Mouse (Mus musculus): Measurements from ENCODE around the gene Cela3a.
A peak's percentile ranks its signal among the peaks of the same experiment; 100 is the strongest.
"Not testable (repeated sequence)": the region's sequence is repeated elsewhere in the genome, so short reads cannot be mapped to it uniquely, and the experiment has no call there.

Cela3a gene

DNA sequence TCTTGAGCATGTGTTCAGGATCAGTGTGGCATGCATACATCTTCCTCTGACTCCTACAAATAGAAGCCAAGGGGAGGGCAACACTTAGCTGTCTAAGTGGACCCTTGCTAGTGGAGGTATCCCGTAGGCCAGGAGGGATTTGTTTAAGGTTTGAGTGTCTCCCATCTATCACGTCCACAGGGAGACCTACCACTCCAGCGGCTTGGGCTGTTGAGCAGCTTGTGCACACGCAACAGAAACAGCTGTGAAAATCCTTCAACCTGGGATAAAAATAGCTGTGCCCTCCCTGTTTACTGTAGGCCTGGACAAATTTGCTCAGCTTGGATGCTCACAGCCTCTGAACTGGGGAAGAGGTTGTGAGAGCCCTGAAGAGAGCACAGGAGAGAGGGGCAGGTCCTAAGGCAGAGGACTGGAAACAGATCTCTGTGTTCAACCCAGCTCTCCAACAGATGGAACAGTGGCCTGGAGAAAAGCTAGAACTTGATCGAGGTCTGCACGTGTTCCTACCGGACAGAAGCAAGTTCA, 2.7 kb upstream of the Cela3a start:
- DNase-seq = not testable (repeated sequence)

DNA sequence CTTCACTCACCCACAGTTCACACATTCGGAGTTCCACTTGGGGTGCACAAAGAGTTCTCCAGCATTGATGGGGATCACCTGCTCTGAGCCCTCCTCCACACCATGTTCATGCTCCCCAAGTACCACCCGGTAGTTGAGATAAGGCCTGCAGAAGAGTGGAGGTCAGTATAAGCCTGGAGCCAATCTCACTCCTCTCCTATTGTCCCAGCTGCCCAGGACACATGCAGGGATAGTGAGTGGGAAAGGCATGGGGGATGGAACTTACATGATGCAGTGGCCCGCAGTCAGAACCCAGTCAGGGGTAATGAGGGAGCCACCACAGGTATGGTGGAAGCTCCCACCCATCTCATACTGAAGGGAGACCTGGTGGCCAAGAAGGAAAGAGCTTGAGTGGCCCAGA, 4.0 kb downstream of the Cela3a start:
- DNase-seq = no peak

DNA sequence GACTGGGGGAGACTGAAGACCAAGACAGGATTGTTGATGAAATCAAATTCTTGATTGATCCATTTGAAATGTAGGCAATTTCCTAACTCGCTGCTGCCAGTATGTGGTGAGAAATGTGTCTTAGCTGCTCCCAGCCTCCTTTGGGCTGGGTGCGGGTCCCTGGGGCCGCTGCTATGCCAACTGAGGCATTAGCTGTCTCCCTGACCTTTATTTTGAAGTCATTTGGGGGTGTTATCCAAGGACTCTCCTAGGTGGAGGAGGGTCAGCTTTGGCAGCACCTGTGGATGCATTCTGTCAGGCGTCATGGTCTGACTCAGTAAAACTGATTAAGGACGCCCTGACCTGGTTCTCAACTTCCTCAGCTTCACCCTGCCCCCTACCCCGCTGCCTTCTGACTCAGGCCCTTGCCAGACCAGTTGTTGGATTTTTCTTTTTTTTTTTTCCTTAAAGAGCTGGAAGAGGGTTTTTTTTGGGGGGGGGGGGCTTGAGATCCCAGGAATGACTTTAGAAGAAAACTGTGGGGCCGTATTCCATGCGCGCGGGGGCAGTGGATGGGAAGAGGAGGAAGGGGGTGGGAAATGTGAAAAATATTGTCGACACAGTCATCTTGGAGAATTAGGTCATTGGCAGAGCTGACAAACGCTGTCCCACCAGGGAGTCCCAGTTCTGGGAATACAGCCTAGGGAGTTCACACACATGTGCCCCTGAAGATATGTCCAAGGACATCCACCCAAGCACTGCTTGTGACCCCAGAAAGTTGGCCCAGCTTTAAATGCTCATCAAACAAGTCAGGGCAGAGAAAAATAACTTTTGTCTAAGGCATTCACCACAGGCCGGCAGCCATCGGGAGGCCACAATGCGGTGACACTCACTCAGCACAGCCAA, 12.7 kb downstream of the Cela3a start:
- peak; percentile 63 for DNase-seq

DNA sequence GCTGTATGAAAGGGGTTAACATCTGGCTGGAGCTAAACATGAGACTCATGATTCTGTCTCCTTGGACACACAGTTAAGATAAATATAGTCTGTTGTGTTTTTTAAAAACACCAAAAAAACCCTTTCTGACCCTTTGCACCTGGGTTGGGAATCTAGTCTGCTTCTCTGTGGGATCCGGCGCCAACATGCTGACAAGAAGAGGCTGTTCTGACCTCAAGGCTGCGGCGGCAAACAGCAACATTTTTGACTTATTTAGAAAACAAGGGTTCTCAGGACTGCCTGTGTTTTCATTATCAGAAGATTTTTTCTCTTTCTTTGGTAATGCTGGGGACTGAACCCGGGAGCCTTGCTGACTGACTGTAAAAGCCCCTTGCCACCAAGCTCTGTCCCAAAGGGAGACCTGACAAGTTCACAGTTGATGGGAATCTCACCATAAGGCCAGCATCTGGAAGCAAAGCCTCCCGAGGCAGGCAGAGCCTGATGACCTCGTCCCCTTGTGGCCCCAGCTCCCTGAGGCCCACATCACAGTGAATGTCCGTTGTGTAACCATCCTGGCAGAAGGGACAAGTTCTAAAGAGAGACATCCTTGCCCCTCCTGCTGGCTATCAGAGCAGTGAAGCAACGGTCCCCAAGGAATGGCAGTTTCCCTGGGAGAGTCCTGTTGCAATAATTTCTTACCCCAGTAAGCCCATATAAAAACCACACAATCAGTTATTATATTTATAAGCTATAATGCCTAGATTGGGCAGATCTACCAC, 16.0 kb downstream of the Cela3a start:
- DNase-seq = no peak

DNA sequence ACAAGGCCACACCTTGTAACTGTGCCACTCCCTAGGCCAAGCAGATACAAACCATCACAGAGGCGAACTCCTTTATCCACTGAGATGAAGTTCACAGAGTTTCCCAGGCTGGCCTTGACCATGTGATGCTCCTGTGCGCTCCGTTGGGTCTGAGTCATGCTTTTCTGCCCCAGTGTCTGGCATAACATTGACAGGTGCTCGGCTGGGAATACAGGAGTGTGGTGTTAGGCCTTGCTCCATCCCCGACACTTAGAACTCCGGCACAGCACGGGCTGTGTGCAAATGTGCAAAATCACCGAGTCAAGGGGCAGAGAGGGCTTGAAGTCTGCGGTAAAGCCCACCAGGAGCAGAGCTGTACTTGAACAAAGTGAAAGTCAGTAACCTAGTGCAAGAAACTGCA, 16.7 kb downstream of the Cela3a start:
- DNase-seq = no peak

DNA sequence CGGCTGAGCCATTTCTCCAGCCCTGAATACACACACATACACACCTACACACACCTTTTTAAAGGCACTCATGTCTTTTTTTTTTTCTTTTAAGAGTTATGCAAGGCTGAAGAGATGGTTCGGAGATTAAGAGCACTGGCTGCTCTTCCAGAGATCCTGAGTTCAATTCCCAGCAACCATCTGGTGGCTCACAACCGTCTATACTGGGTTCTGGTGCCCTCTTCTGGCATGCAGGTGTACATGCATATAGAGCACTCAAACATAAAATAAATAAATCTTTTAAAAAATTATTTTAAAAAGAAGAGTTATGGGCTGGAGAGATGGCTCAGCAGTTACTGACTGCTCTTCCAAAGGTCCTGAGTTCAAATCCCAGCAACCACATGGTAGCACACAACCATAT, 18.3 kb downstream of the Cela3a start:
- no peak for DNase-seq

DNA sequence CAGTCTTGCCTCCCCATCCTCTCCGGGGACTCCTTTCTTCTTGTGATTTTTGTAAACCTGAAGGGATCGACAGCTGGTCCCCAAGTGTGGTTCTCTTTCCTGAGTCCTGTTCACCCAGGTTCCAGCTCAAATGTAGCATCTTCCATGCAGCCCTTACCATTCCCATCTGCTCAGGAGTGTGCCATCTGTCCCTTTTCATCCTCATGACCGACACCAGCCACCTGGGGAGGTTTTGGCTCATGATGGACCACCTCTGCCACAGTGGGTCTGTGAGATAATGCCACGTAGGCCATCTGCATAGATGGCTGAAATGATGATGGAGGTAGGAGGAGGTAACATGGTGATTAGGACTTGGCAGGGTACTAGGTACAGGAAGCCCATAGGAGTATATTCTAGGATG, 19.4 kb downstream of the Cela3a start:
- no peak for DNase-seq

DNA sequence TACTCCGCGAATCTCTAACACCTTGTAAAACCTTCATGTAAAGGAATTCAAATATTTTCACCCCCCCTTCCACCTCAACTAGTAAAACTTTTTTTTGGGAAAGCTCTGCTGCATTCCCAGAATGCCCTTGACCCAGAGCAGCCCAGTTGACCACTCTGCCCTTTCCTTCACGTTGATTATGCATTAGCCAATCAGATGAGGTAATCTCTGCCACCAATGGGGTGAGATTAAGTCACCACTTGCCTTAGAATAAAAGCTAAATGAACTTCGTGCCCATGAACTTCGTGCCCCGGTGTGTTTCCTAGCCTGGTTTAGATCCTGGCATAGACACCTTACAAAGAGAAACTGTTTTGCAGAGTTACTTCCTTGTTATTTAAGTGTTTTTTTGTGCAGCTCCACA, 20.6 kb downstream of the Cela3a start:
- DNase-seq = no peak

DNA sequence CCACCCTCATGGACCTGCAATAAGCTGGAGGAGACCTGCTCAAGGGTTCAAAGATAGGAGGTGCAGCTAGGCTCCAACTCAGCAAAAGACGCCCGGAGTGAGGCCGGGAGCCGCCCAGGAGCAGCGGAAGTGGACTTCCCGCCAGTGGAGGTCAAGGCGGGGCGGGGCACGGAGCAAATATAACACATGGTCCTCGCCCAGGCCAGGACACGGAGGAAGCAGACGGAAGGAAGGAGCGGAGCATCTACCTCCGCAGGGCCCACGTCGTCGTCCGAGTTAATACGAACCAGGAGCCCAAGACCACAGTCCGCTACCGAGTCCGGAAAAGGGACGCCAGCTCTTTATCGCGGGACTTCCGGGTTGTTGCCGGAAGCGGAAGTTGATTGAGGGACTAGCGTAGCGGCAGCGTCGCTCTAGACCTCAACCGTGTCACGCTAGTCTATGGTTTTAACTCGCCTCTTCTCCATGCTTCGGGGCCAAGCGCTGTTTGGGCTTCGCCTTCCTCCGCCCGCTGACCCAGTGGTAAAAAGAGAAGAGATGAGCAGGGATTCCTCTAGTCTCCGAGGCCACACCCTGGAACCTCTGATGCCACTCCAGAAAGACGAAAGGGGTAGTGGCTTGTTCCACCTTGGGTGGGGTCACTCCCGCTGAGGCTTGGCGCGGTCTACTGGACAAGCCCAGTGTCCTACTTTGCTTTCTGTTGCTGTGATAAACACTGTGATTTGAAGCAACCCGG, 21.4 kb downstream of the Cela3a start:
- peak; percentile 80 for DNase-seq

DNA sequence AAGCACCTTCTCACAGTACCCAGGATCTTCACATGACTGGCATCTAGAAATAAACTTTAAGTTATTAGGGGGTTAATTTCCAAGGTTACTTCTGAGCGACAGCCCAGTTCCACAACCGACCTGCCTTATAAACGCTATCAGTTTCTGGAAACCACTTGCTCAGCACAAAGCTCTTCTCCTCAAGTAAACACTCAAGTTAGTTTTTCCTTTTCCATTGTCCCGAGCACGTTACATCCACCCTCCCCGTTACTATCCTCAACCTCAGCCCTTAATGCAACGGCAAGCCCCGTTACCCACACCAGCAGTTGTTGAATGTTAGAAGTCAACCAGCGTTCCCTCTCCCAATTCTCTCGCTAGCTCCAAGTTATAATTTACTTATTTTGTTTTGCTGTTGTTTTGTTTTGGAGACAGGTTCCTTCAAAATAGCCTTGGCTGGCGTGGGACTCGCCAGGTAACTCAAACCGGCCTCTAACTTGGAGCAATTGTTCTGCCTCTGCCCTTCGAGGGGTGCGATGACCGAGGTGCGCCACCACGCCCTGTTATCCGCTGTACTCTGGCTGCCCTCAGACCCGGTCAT, 22.0 kb downstream of the Cela3a start:
- no peak for DNase-seq

DNA sequence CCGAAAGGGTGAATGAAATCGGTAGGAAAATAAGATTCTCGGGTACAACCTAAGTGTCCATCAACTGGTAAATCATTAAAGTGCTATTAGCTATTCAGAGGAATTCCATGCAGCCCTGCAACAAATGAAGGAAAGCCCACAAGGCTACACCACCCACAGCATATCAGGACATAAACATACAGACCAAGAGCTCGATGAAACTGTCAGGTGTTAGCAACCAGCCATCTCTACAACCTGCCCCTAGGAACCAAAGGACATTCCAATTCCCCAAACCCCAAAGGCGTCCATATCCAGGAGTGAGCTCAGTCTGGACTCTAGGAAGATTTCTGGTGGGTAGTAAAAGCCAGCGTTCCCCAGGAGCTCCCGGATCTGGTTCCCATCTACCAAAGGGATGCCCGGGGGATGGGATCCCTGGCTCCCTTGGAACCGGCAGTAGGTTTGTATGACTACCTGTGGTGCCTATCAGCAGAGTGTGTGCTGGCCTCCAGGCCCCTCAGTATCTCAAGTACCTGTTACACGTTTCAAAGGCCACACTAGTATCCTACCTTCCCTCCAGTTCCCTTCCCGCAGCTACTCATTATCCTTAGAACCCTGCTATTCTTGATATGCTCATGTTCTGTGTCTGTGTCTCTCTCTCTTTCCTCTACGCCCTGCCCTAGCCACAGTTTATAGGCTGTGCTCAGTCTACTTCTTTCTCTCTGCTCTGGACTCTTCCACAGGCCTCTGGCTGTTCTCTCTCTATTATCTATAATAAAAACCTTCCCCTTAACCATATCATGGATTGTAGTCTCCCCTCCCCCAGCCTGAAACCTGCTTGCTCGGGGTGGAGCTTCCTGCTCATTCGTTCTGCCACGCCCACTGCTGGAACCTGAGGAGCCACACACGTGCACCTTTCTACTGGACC, 28.6 kb downstream of the Cela3a start:
- no peak for DNase-seq

DNA sequence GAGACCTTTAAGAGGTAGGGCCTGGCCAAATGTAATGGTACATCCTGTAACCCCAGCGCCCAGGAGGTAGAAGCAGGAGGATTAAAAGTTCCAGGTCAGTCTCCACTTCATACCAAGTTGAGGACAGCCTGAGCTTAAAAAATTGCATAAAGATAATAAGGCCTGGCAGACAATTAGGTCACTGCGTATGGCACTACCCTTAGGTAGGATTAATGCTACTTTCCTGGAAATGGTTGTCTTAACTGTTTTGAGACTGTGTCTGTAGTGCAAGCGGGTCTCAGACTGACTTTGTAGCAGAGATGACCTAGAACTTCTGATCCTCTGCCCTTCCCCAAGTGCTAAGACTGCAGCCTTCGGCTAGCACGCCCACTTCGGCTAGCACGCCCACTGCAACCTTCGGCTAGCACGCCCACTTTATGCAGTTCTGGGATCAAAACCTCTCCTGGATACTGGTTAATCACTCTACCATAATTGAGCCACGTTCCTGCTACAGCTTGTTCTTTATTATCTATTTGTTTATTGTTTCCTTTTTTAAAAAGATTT, 29.8 kb downstream of the Cela3a start:
- no peak for DNase-seq

DNA sequence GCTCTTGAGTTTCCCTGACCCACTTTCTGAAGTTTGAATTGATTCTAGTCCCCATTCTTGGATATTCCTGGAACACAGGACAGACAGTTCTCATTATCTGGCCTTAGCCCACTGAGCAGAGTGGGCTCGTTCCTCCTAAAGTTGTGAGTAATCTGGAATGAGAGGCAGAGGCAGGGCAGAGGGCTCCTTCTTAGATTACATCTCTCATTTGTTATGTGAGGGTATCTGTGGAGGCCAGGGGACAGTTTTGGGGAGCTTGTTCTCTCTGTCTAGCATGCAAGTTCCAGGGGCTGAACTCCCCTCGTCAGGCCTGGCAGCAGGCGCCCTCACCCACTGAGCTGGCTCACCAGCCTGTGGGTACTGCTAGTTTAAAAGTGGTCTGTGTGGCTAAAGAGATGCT, 30.5 kb downstream of the Cela3a start:
- DNase-seq = no peak

DNA sequence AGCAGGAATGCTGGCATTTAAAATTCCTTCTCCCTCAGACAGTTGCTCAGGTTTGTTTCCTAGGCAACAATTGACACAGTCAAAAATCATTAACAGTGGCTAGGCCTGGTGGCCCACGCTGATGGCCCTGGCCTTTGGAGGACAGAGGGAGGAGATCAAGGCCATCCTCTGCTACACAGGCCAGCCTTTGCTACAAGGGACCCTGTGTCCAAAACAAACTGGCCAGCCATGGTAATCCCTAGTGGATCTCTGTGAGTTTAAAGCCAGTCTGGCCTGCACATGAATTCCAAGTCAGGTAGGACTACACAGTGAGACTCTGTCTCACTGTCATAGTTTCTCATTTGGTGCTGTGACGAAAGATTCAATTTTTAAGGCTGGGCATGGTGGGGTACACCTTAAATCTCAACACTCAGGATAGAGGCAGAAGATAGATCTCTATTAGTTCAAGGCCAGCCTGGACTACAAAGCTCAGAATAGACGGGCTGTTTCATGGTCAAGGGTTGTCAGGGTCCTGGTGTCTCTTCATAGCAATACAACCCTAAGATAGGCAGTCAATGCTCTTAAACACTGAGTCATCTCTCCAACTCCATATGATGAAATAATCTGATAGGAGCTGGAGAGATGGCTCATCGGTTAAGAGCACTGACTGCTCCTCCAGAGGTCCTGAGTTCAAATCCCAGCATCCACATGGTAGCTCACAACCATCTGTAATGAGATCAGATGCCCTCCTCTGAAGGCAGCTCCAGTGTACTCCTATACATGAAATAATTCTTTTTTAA, 31.9 kb downstream of the Cela3a start:
- no peak for DNase-seq

DNA sequence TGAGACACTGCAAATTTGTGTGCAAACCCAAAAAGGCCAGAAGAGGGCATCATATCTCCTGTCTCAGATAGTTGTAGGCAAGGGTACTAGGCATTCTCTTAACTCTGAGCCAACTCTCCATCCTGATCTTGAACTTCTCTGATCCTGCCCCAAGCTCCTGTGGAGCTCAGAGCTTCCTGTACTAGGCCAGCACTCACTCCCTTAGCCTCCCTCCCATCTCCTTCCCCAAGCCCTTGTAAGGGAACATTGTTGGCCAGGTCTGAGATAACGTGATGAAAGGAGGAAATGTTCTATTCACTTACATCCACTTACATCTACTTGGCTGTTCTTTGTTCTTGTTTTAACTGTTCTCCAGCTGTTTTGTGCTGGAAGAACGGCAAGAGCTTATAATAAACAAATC, 32.8 kb downstream of the Cela3a start:
- no peak for DNase-seq

DNA sequence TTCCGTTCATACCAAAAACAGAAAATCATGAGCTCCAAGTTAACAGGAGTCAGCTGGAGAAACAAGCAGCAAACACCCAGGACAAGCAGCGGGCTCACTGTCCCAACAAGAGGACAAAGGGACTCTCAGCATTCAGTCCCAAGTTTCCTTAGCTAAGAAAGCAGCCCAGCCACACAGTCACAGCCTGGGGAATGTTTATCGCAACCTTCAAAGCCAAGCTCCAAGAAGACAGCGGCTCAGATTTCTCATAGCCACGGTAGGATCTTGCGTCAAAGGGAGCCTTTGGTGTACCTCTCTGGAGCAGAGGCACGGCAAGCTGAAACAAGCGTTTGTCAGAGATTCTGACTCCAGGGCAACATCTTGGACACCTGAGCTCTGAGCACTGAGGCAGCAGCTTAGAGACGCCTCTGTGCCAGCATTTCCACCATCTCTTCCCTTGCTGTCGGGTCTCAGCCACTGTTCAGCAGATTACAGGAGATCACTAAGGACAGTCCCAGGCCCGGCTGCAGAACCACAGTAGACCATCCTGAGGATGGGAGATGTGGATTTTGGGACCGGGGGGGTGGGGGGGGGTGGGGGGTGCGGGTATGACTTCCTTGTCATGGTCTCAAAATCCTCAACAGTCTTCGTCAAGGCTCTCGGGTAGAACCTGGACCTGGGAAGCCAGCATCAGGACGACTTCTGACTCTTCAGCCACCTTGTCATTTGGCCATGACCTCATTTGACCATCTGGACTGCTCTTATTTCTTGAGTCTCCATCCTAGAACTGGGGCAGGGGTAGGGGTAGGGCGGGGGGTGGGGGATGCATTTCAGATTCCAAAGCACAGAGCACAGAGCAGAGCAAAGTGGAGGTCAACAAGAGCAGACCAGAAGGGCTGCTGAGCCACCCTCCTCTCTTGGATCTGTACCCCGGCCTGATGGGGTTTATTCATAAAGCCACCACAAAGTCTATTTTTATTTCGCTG, 34.0 kb downstream of the Cela3a start:
- DNase-seq = no peak

DNA sequence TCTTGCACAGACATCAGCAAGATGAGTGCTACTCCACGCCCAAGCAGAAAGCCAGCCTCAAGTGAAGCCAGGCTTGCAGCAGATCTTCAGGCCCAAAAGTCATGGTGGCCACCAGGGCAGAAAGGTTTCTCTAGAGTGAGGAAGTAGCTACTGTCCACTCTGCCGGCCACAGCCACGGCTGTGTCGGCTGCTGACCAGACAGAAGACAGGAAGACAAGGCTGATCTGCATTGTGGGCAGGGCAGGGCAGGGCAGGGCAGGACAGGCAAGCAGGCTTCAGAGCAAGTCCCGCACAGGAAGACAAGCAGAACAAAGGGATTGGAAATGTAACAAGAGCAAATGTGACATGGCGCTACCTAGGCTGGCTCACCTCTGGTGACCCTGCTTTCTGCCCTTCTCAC, 35.9 kb downstream of the Cela3a start:
- no peak for DNase-seq

DNA sequence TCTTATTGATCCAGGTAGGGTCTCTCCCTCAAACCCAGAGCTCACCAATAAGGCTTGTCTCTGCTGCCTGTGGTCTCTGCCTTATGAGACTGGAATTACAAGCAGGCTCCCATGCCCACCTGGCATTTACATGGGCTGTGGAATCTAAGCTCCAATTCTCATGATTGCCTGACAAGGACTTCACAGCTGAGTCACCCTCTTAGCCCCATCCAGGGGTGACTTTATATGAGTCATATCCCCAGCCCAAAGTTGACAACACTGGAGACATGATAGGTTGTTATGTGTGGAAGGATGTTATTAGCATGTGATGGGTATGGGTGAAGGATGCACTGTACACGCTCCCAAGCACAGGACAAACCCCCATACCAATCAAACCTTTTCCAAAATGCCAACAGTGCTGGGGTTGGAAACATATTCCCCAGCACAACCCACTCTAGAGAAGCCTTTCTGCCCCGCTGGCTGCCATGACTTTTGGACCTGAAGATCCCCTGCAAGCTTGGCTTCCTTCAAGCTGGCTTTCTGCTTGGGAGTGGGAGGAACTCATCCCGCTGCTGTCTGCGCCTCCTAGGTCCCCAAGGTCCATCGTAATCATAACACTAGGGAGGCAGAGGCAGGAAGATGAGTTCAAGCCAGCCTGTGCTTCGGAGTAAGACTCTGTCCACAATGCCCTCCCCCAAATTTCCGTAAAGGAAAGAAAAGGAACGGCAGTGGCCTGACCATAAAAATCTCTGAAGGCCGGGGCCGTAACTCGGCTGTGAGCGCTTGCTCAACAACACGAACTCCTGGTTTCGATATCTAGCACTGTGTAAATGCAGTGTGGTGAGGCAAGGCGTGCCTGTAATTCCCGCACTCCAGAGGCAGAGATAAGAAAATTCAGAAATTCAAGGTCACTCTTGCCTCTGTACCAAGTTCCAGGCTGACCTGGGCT, 37.7 kb downstream of the Cela3a start:
- no peak for DNase-seq
